Mouse (Mus musculus) heart, embryonic 11.5 days (tissue): ENCODE results near the gene Rsad2. TPM values are rescaled to one million over a fixed set of nuclear protein-coding genes. Genes with fewer than 3 reads are reported as not detected.

Experiments used
- ATAC-seq: fragments of 200-750 bp; cut with Nextera tagmentation; replicated peaks from 2 replicates; pipeline ENCODE4 v1.8.0; 2017; ENCODE audit warnings: moderate library complexity; ENCODE audit not compliant: insufficient number of reproducible peaks, low FRiP score, low TSS enrichment
- H3K27ac ChIP-seq: fragments of 300-500 bp; sonication (generic); 2 replicates; pipeline ENCODE4 v1.5.1; 2014; ENCODE audit warnings: mild to moderate bottlenecking, low read depth, low read length
- H3K27me3 ChIP-seq: fragments of 300-500 bp; sonication (generic); 2 replicates; pipeline ENCODE4 v1.6.1; 2014; ENCODE audit warnings: mild to moderate bottlenecking, low read length, mixed read lengths; ENCODE audit not compliant: control insufficient read depth, insufficient read depth
- H3K36me3 ChIP-seq: fragments of 300-500 bp; sonication (generic); 2 replicates; pipeline ENCODE4 v1.6.1; 2014; ENCODE audit warnings: mild to moderate bottlenecking, low read length, moderate library complexity, mixed read lengths; ENCODE audit not compliant: control insufficient read depth, insufficient read depth
- H3K4me1 ChIP-seq: fragments of 300-500 bp; sonication (generic); 2 replicates; pipeline ENCODE4 v1.6.1; 2014; ENCODE audit warnings: low read length; ENCODE audit not compliant: control insufficient read depth, insufficient read depth
- H3K4me2 ChIP-seq: fragments of 300-500 bp; sonication (generic); 2 replicates; pipeline ENCODE4 v1.6.1; 2014; ENCODE audit warnings: mild to moderate bottlenecking, moderate library complexity
- H3K4me3 ChIP-seq: fragments of 300-500 bp; sonication (generic); 2 replicates; pipeline ENCODE4 v1.5.1; 2014; ENCODE audit warnings: low read depth, low read length
- H3K9ac ChIP-seq: fragments of 300-500 bp; sonication (generic); 2 replicates; pipeline ENCODE4 v1.6.1; 2014; ENCODE audit warnings: mild to moderate bottlenecking, low read depth, low read length, moderate library complexity
- H3K9me3 ChIP-seq: fragments of 300-500 bp; sonication (generic); replicated peaks from 2 replicates; pipeline ENCODE4 v1.6.1; 2016; ENCODE audit warnings: low read length; ENCODE audit not compliant: control insufficient read depth
- WGBS: fragments of 180-500 bp; shearing (Covaris S2); extraction: QIAGEN DNeasy Blood & Tissue Kit; methylation state at CpG from one replicate; pipeline ENCODE4 v1.1.7; 2014; ENCODE audit not compliant: insufficient replicate concordance; 5-methylcytosine and 5-hydroxymethylcytosine counted together
- polyA plus RNA-seq: library from polyadenylated mRNA; unstranded; fragments of >200 nt; fragmentation: Nextera tagmentation; extraction: Ambion mirVana; gene quantifications from 2 replicates; pipeline ENCODE4 v1.2.1, GENCODE M21; 2014

Rsad2 gene
- polyA plus RNA-seq, 1 experiment from 2014 or later = 0.13 TPM

GRCm38 (mm10) chr12:26454682-26455081, 1.6 kb downstream of the Rsad2 start:
- 47% methylated on average over 5 of the region's 5 CpGs for WGBS
- Histone ChIP-seq H3K4me3 (no peak overlapping the region), H3K36me3 (no peaks in the 10 kb centered on the region), H3K9ac (no peak overlapping the region), H3K27me3 (no peaks in the 10 kb centered on the region), H3K27ac (no peak overlapping the region), H3K4me2 (no peak overlapping the region), H3K9me3 (no peaks in the 10 kb centered on the region), H3K4me1 (peaks cover 3% of the 10 kb centered on the region; the same call in 1 of the 2 replicates)
- no peak for ATAC-seq

GRCm38 (mm10) chr12:26452951-26453350, 3.3 kb downstream of the Rsad2 start:
- Histone ChIP-seq H3K4me1 (peaks cover 3% of the 10 kb centered on the region; the same call in 1 of the 2 replicates), H3K27ac (no peak overlapping the region), H3K9ac (no peak overlapping the region), H3K9me3 (no peaks in the 10 kb centered on the region), H3K27me3 (no peaks in the 10 kb centered on the region), H3K36me3 (no peaks in the 10 kb centered on the region), H3K4me2 (no peak overlapping the region), H3K4me3 (no peak overlapping the region)
- 45% methylated on average over 4 of the region's 4 CpGs for WGBS
- no peak for ATAC-seq

GRCm38 (mm10) chr12:26451150-26451549, 5.1 kb downstream of the Rsad2 start:
- Histone ChIP-seq H3K36me3 (no peaks in the 10 kb centered on the region), H3K4me2 (no peak overlapping the region), H3K4me1 (peaks cover under 1% of the 10 kb centered on the region; the same call in 1 of the 2 replicates), H3K9me3 (no peaks in the 10 kb centered on the region), H3K9ac (no peak overlapping the region), H3K4me3 (no peak overlapping the region), H3K27ac (no peak overlapping the region), H3K27me3 (no peaks in the 10 kb centered on the region)
- WGBS = 21% methylated on average over 1 of the region's 1 CpGs
- ATAC-seq = no peak

- H3K4me2 ChIP-seq = no peak overlapping the region
- H3K9me3 ChIP-seq = no peaks in the 10 kb centered on the region
- WGBS = 94% methylated on average over 2 of the region's 2 CpGs
- no peaks in the 10 kb centered on the region; the same call in 1 of the 2 replicates for H3K4me1 ChIP-seq
- H3K9ac ChIP-seq = no peak overlapping the region
- no peak for ATAC-seq
- no peaks in the 10 kb centered on the region for H3K36me3 ChIP-seq
- no peak overlapping the region for H3K27ac ChIP-seq
- H3K27me3 ChIP-seq = no peaks in the 10 kb centered on the region
- H3K4me3 ChIP-seq = no peak overlapping the region
These were observed 6.8 kb downstream of the Rsad2 start for GRCm38 (mm10) chr12:26449483-26449882.

- ATAC-seq = no peak
- Histone ChIP-seq H3K4me2 (no peak overlapping the region), H3K4me3 (no peak overlapping the region), H3K9ac (no peak overlapping the region), H3K9me3 (no peaks in the 10 kb centered on the region), H3K27ac (no peak overlapping the region), H3K4me1 (no peaks in the 10 kb centered on the region), H3K36me3 (no peaks in the 10 kb centered on the region), H3K27me3 (no peaks in the 10 kb centered on the region)
- WGBS = 69% methylated on average over 4 of the region's 4 CpGs
These were observed 9.7 kb downstream of the Rsad2 start for GRCm38 (mm10) chr12:26446377-26447045.

GRCm38 (mm10) chr12:26444511-26444910, 11.7 kb downstream of the Rsad2 start:
- no peak overlapping the region for H3K9ac ChIP-seq
- no peak overlapping the region for H3K27ac ChIP-seq
- no peaks in the 10 kb centered on the region for H3K36me3 ChIP-seq
- no peak overlapping the region for H3K4me3 ChIP-seq
- H3K27me3 ChIP-seq = no peaks in the 10 kb centered on the region
- 76% methylated on average over 2 of the region's 2 CpGs for WGBS
- H3K4me2 ChIP-seq = no peak overlapping the region
- H3K4me1 ChIP-seq = no peaks in the 10 kb centered on the region
- no peaks in the 10 kb centered on the region for H3K9me3 ChIP-seq
- no peak for ATAC-seq

- 0% methylated on average over 2 of the region's 2 CpGs for WGBS
- Histone ChIP-seq H3K4me3 (no peak overlapping the region), H3K27ac (no peak overlapping the region), H3K27me3 (no peaks in the 10 kb centered on the region), H3K4me1 (no peaks in the 10 kb centered on the region), H3K9me3 (no peaks in the 10 kb centered on the region), H3K36me3 (no peaks in the 10 kb centered on the region), H3K4me2 (no peak overlapping the region), H3K9ac (no peak overlapping the region)
- ATAC-seq = no peak
These were observed 12.2 kb downstream of the Rsad2 start for GRCm38 (mm10) chr12:26444054-26444453.

GRCm38 (mm10) chr12:26439366-26439765, 16.9 kb downstream of the Rsad2 start:
- Histone ChIP-seq H3K27me3 (no peaks in the 10 kb centered on the region), H3K36me3 (no peaks in the 10 kb centered on the region), H3K4me3 (no peak overlapping the region), H3K9me3 (no peaks in the 10 kb centered on the region), H3K4me2 (no peak overlapping the region), H3K27ac (no peak overlapping the region), H3K9ac (no peak overlapping the region), H3K4me1 (no peaks in the 10 kb centered on the region)
- no peak for ATAC-seq
- WGBS = 70% methylated on average over 3 of the region's 3 CpGs

- H3K4me1 ChIP-seq = no peaks in the 10 kb centered on the region
- H3K4me2 ChIP-seq = no peak overlapping the region
- no peak overlapping the region for H3K27ac ChIP-seq
- H3K27me3 ChIP-seq = no peaks in the 10 kb centered on the region
- H3K9ac ChIP-seq = no peak overlapping the region
- no peaks in the 10 kb centered on the region for H3K9me3 ChIP-seq
- no peaks in the 10 kb centered on the region for H3K36me3 ChIP-seq
- no peak overlapping the region for H3K4me3 ChIP-seq
- WGBS = 65% methylated on average over 3 of the region's 3 CpGs
- no peak for ATAC-seq
These were observed 18.3 kb downstream of the Rsad2 start for GRCm38 (mm10) chr12:26437950-26438349.
